Mouse (Mus musculus) brain, embryonic 18.5 days (tissue): ENCODE measurements around the gene Pacrg.

ENCODE experiments used
- DNase-seq: peaks from one replicate; pipeline ENCODE4 v3.0.0-alpha.2; 2012; ENCODE audit warnings: low read depth, low spot score

Gene Pacrg

DNA sequence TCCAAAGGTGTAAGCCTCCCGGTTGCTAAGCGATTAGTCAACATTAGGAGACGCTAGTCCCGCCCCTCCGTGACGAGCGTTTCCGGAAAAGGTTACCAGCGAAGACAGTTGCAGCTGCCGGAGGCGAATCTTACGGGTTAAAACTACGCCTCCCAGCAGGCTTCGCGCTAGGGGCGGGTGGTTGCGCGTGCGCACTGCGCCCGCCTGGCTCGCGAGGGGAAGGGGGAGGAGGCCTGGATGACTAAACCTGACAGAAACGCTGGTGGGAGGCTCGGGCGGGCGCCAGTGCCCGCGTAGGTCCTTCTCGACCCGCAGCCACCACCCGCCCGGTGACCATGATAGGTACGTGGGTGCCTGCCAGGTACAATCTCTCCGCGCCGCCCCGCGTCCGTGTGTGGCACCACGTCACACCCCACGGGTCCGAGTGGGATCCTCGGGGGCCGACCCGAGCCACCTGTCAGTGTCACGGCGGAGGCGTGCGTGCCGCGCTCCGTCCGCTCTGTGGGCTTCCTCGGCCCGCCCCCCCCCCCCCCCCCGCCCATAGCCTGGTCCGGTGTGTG is at the start of gene Pacrg, which contains the start of gene Prkn:
Gene Pacrg, minus strand, starts transcription at position 164 of the 560 bp plus-strand sequence.
Gene Prkn, plus strand, starts transcription at position 237 of the 560 bp plus-strand sequence.
- DNase-seq = peak; percentile 93

DNA sequence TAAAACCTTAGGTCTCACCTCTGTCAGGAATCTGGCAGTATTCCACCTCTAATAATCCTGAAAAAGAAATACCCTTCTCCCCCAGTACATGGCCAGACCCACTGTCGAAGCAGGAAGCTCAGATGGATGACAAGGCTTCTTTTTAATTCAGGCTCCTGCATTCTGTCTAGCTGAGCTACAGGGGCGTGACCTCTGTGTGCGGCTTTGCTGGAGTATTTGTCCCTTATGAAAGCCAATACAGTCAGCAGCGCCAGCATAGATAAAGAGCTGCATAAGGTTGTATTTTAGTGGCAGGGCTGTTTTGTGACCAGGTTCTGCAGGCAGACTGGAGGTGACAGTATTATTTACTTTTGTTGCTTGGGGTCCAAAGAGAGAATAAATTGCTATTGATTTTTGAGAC is 47.8 kb upstream of the Pacrg start:
- no peak for DNase-seq

GRCm38 (mm10) chr17:10882260-10882659 is 42.1 kb upstream of the Pacrg start:
- DNase-seq = no peak

- no peak for DNase-seq
Observed at GRCm38 (mm10) chr17:10878986-10879385, 38.9 kb upstream of the Pacrg start.

- DNase-seq = no peak
Observed at GRCm38 (mm10) chr17:10874208-10875187, 34.4 kb upstream of the Pacrg start.

DNA sequence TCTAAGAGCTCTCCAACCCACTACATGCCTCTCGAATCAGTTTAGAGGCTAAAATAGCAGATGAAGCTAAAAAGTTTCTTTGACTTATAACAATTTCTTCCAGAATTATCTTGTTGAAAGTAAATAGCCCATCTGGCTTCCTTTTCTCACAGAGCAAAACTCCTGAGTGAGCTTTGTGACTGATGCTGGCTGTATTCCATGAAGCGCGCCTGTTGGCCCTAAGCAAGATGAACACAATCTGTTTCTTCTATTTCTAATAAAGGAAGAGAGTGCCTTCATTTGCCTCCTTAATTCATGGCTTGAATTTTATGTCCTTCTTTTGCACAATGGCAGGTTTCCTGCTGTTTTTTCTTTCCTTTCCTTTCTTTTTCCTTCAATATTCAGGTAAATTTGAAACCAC is 14.1 kb upstream of the Pacrg start:
- peak; percentile 26 for DNase-seq

GRCm38 (mm10) chr17:10840731-10841201 is 655 bp upstream of the Pacrg start:
- no peak for DNase-seq

DNA sequence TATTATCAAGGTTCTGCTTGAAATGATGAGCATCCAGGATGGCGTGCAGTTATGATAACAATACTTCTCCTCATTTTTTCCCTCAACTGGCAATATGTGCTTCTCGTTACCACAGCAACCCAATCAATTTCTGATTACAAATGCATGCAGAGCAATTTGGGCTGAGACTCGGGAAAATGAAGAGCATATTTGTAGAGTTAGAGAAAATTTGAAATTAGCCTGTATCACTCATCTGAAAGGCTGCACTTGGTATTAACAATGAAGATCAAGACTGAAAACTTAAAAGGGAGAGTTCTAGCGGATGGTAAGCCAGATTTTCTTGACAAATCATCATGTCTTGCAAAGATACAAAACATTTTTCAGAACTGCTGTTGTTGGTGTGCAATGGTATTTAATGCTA is 21.1 kb downstream of the Pacrg start:
- no peak for DNase-seq

DNA sequence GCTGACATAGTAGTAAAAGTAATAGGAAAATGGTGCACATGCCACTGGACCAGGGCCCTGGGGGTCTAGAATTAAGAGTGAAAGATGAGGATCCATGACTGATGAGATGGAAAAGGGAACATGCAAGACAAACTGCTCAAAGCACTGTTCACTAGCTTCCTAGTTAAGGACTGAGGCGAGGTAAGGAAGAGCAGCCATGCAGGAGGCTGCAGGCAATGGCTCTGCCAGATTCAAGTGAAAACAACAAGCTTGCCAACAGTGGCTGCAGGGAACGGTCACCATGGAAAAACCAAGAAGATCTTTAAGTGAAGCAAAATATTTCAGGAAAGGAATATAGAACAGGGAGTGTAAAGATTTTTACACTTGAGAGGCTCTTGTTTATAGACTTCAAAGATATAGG is 31.5 kb downstream of the Pacrg start:
- no peak for DNase-seq

DNA sequence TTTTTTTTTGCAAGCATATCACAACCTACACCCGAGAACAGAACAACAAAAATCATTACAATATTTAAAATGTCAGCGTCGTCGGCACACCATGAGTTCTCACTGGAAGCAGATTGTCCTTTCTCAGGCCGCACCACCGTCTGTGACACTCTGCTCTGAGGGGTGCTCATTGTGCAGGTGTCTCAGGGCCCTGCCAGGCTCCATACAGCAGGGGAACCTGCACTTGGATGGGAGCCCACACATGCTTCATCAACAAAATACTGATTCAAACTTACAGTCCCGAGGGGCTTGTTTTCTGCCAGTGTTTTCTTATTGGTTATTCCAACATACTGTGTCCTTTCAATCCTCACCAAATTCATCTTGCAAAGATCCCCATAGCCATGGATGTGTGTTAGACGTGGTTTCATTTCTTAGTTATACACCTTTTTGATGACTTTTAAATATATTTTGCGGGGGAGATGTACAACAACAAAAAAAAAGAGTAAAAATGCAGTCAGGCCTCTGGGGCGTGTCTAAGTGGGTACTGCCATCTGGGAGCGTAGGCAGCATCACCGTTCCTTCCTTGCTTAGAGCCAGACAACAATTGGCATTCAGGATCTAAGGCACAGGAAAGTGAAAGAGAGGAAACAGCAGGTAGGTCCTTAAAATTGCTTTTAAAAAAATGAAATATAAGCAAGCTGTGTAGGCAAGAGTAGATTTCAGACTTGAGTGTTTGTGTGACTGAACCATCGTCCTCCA is 32.7 kb downstream of the Pacrg start:
- DNase-seq = no peak

DNA sequence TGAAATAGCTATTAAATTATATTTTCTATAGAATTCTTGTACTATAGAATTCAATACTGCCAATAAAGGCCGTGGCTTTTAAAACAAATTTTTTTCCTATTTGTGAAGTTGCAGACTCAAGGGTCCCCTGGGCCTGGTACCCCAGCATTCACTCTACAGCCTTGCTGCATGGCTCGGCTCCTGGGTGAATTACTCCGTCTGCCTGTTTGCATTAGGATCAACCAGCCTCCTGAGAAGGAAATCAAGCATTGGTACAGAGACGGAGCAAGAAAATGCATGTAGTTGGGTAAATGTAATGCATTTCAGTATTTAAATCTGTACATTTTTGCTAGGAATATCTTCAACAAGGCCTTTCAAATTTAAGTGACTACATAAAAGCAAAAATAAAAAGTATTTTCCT is 33.4 kb downstream of the Pacrg start:
- no peak for DNase-seq

- no peak for DNase-seq
Observed at GRCm38 (mm10) chr17:10791661-10792060, 48.5 kb downstream of the Pacrg start.

- DNase-seq = no peak
Observed at GRCm38 (mm10) chr17:10784401-10784920, 55.6 kb downstream of the Pacrg start.

GRCm38 (mm10) chr17:10776503-10776902 is 63.6 kb downstream of the Pacrg start:
- no peak for DNase-seq

DNA sequence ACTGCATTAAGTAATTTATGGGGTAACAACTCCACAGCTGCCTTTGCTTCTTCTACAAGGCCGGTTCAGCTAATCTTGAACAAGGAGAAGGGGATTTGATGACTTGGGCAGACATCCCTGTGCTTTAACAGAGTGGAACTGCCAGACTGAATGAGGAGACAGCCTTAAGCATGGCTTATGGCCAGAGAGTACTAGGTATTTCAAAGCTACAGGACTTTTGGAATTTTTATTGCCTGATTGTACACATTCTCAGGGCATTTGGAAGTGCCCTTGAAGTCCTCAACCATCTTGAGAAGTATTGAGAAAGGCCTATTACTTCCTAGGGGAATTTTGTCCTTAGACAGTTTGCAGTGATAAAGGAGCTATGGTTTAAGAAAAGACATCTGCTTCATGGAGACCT is 65.6 kb downstream of the Pacrg start:
- DNase-seq = no peak

DNA sequence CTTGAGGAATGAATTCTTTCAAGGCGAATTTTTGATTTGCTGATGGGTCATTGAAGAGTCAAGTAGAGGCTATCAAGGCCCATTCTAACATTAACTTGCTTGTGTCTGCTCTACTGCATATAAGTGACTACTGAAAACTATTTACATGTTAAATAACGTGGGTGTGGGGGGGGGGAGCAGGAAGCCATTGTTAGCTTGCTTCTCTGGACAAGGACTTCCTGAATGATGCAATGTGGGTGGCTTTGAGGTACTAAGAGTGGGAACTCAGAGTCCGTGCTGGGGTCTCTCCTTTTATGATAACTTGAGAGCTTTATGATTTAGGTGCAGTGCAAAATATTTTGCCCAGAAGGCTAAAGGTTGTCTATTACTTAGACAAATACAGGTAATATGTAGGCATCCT is 67.9 kb downstream of the Pacrg start:
- no peak for DNase-seq

DNA sequence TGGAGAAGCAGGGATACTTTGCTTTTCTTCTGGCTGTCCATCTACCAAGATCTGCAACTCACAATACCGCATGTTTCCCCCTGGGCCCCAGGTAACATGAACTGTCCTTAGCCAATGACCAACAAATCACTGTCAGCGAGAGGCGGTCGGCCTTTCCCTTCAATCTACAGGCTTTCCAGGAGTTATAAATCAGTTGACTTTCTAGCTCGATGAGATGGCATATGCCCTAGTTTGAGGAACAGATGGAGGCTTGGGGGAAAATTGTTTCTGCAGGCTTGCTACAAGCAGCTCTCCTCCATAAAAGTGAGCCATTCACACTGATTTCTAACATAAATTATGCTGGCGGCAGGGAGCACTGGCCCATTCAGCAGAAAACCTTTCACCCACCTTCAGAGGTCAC is 70.2 kb downstream of the Pacrg start:
- DNase-seq = no peak

GRCm38 (mm10) chr17:10766735-10767406 is 73.2 kb downstream of the Pacrg start:
- no peak for DNase-seq

- DNase-seq = no peak
Observed at GRCm38 (mm10) chr17:10764343-10764742, 75.8 kb downstream of the Pacrg start.

- DNase-seq = no peak
Observed at GRCm38 (mm10) chr17:10757455-10757854, 82.7 kb downstream of the Pacrg start.
